Mouse (Mus musculus): ENCODE measurements around the gene Jazf1. TPM values are rescaled to one million over a fixed set of nuclear protein-coding genes. Genes with fewer than 3 reads are reported as not detected.

The Jazf1 gene
- polyA plus RNA-seq, 1 experiment, result 8.9 TPM

DNA sequence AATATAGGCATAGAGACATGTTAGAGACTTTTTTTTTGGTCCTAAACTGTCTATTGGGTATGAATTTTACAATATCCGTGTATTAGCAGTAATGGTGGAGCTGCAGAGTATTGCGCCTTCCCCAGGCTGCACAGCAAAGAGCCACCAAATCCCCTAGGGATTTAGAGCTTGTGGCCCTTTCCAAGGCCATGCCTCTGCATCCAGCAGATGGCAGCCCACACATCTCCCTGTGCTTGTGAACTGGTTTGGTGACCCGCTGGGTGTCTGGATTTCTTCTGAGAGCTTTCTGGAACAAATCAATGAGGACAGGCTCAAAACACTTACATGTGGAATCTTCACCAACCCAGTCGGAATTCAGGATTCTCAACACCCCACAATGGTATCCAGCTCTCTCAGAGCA lies 225.4 kb downstream of the Jazf1 start:
- no peak overlapping the region for H3K4me3 ChIP-seq (ENCODE audit: insufficient read depth, low read depth, low read length)
- no peak overlapping the region for H3K27ac ChIP-seq (replicated peaks; ENCODE audit: low read depth, low read length)
- peaks cover 2% of the 10 kb centered on the region; the same call in 1 of the 2 replicates for H3K4me1 ChIP-seq (ENCODE audit: control insufficient read depth, insufficient read depth, insufficient read length, low read length)

DNA sequence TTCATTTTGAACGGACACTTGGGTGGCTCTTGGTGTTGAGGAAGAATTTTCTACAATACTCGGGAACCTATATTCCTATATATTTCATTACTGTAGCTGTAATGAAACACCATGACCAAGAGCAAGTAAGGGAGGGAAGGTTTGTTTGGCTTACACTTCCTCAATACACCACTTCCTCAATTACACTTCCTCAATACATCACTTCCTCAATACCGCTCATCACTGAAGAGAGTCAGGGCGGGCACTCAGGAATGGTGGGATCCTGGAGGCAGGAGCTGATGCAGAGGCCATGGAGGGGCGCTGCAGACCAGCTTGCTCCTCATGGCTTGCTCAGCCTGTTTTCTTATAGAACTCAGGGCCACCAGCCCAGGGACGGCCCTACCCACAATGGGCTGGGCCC lies 225.8 kb downstream of the Jazf1 start:
- H3K27ac ChIP-seq (replicated peaks; ENCODE audit: low read depth, low read length), result no peak overlapping the region
- no peaks in the 10 kb centered on the region for H3K4me1 ChIP-seq (ENCODE audit: control insufficient read depth, insufficient read depth, insufficient read length, low read length)
- H3K4me3 ChIP-seq (ENCODE audit: insufficient read depth, low read depth, low read length), result no peak overlapping the region

DNA sequence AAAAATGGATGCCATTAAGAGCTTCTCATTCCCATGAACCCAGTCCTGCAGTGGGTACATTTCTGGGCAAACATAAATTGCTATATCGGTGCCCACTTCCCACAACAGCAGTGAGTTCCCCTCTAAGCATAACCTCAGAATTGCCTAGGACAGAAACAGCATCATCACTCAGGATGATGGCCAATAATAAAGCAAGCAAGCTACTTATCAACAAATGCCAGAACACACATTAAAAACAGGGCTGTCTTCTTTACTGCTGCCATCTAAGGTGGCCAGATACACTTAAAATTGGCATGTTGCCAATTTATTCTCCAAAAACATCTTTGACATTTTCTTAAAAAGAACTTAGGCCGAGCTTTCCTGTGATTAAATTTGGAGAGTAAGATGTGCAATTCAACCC lies 226.8 kb downstream of the Jazf1 start:
- Histone ChIP-seq H3K4me1 (ENCODE audit: control insufficient read depth, insufficient read depth, insufficient read length, low read length) (no peaks in the 10 kb centered on the region), H3K4me3 (ENCODE audit: insufficient read depth, low read depth, low read length) (no peak overlapping the region), H3K27ac (replicated peaks; ENCODE audit: low read depth, low read length) (no peak overlapping the region)

DNA sequence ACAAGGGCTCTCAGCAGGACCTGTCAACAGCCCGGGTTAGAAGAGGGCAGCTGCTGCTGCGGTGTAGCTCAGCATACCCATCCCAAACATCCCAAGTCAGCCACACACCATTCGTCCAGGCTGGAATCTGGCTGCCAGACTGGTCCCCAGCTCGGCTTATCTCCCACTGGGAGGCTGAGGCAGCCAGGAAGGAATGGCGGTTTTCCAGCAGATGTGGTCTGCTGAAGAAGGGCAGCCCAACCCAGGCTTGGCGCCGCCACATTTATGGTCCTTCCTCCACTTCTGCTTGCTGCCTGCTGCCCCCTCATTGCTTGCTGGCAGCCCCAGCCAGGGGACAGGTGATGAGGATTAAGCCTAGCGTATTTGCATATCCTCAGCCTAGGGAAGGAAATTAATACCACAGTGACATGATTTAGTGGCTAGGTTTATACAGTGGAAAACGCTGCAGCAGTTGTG lies 227.8 kb downstream of the Jazf1 start:
- H3K27ac ChIP-seq (replicated peaks; ENCODE audit: low read depth, low read length), result no peak overlapping the region
- H3K4me3 ChIP-seq (ENCODE audit: insufficient read depth, low read depth, low read length), result no peak overlapping the region
- H3K4me1 ChIP-seq (ENCODE audit: control insufficient read depth, insufficient read depth, insufficient read length, low read length), result no peaks in the 10 kb centered on the region

DNA sequence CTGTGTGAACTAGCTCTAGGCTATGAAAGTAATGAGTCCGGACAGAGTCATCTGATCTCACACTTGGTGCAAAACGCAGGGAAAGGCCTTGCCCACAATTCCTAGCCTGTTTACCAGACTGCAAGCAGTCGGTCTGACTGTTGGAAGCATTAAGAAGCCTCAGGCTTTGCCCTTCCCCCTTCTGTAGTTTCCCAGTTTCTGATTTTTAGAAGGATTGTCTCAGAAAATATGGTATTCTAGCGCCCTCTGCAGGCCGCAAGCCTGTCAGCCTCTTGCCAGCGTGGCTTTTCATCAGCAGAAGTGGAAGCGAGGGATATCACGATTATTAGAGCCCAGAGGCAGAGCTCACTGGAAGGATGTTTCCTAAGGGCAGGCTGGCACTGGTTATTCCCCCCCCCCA lies 229.7 kb downstream of the Jazf1 start:
- H3K4me3 ChIP-seq (ENCODE audit: insufficient read depth, low read depth, low read length), result no peak overlapping the region
- H3K27ac ChIP-seq (replicated peaks; ENCODE audit: low read depth, low read length), result no peak overlapping the region
- H3K4me1 ChIP-seq (ENCODE audit: control insufficient read depth, insufficient read depth, insufficient read length, low read length), result no peaks in the 10 kb centered on the region

DNA sequence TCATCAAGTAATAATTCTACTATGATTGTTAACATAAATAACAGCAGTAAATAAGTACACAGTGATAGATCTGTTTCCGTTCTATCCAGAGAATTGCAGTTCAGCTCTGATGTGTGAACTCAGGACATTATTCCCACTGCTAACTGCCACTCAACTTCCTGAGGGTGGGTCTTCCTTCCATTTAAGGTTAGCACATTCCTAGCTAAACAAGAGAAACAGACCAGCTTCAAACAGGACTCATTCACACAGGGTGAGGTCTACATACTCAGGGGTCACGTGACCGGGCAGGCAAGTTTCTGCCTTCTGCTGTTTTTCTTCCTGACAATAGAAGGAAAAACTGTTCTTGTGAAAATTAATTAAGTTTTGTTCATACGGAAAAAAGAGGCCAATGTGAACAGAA lies 230.6 kb downstream of the Jazf1 start:
- no peaks in the 10 kb centered on the region for H3K4me1 ChIP-seq (ENCODE audit: control insufficient read depth, insufficient read depth, insufficient read length, low read length)
- no peak overlapping the region for H3K4me3 ChIP-seq (ENCODE audit: insufficient read depth, low read depth, low read length)
- H3K27ac ChIP-seq (replicated peaks; ENCODE audit: low read depth, low read length), result no peak overlapping the region

DNA sequence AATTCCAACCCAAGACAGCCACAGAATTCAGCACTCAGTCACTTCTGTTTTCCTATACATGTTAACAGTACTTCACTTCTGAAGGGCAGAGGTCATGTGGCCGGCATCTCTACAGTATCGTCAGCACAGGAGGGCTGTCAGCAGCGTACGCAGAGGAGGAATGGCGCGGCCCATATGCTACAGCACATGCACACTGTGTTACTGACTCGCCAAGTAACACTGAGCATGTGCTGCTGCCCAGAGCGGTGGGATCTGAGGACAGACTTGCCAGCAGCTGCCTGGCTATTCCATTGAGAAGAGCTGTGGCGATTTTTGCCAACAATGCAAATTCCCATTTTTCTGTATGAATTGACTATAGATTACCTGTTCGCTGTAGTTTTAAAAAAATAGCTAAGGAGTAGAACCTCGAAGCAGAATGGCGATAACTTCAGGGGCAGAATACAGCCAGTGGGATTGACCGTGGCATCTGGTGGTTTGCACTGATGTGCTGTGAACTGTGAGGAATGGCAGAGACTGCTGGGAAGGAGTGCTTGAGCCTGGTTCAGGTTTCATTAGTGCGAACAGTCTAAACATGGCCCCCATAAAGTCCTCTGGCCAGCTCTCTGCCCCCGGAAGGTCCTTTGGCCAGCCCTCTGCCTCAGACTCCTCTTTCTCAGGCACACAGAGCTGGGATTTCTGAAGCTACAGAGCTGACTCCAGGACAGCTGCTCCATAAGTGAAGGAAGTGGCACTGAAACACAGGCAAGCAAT lies 232.1 kb downstream of the Jazf1 start:
- H3K27ac ChIP-seq (replicated peaks; ENCODE audit: low read depth, low read length), result no peak overlapping the region
- no peaks in the 10 kb centered on the region for H3K4me1 ChIP-seq (ENCODE audit: control insufficient read depth, insufficient read depth, insufficient read length, low read length)
- no peak overlapping the region for H3K4me3 ChIP-seq (ENCODE audit: insufficient read depth, low read depth, low read length)

DNA sequence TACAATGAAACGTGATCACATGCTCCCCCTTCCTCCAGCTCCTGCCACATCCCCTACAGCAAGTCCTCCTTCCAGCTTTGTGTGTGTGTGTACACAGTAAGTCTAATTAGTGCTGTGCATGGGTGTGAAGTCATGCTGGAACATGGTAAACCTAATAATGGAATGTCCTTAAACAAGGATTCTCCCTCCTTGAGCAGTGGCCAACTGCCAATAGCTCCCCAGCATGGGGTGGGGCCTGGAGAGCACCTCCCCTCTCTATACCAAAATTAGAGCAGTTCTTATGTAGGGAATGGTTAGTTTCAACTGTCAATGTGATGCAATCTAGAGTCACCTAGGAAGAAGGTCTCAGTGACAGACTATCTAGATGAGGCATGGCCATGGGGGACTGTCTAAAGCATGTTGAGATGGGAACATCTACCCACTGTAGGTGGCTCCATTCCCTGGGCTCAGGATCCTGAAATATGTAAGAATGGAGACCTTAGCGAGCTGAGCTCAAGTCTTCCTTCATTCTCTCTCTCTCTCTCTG lies 240.6 kb downstream of the Jazf1 start:
- Histone ChIP-seq H3K27ac (replicated peaks; ENCODE audit: low read depth, low read length) (no peak overlapping the region), H3K4me1 (ENCODE audit: control insufficient read depth, insufficient read depth, insufficient read length, low read length) (peaks cover 2% of the 10 kb centered on the region; the same call in 1 of the 2 replicates), H3K4me3 (ENCODE audit: insufficient read depth, low read depth, low read length) (no peak overlapping the region)

DNA sequence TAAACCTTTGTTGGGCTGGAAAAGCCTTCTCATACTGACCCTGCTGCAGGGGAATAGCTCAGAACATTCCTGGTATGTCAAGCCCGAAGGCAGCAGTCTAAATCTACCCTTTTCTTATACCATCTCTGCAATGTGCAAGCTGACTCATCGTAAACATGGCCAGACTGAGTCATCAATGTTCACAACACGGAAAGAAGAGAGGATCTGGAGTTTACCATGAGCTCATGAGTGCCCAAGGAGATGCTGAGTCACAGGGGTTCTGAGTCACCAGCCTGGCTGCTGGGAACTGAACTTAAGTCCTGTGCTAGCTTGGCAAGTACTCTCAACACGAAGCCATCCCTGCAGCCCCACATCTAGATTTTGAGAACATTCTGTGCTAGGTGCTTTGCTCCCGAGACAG lies 242.9 kb downstream of the Jazf1 start:
- H3K4me1 ChIP-seq (ENCODE audit: control insufficient read depth, insufficient read depth, insufficient read length, low read length), result peaks cover 2% of the 10 kb centered on the region; the same call in 1 of the 2 replicates
- H3K27ac ChIP-seq (replicated peaks; ENCODE audit: low read depth, low read length), result no peak overlapping the region
- no peak overlapping the region for H3K4me3 ChIP-seq (ENCODE audit: insufficient read depth, low read depth, low read length)

DNA sequence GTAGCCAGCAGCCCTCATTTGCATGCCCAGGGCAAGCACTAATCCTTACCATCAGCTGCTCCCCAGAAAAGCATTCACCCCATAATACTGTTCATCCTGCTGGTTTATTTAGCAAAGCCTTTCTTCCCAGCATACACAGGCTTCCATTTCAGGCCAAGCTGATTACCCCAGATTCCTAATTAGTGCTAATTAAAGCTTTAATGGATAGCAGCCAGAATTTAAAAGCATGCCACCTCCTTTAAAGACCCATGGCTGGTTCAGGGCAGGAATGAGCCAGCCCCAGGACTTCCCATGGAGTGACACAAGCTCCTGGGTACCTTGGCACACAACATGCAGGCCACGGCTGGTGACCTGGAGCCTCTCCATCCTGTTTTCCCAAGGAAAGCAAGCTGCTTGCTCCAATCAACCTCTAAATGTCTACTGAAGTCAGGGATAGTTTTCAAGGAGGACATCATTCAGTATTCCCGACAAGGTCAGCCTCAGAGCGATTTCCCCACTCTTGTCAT lies 243.4 kb downstream of the Jazf1 start:
- no peak overlapping the region for H3K4me3 ChIP-seq (ENCODE audit: insufficient read depth, low read depth, low read length)
- H3K27ac ChIP-seq (replicated peaks; ENCODE audit: low read depth, low read length), result no peak overlapping the region
- peaks cover 2% of the 10 kb centered on the region; the same call in 1 of the 2 replicates for H3K4me1 ChIP-seq (ENCODE audit: control insufficient read depth, insufficient read depth, insufficient read length, low read length)

DNA sequence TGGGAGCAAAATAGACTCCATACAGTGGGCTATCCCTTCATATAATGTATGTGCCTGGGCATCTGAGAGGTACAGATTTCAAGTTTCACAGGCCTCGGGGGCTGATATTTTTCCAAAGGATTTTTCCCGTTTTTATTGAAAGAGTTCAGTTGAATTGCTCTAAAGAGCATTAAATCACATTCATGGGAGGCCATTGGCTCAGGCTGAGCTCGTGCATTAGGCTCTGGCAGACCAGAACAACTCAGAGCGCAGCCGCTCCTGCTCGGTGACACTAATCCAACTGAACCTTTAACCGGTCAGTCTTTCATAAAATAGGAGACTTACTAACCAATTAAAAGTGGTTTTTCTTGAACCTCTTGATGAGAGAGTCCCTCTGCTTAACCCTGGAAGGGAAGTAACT lies 245.4 kb downstream of the Jazf1 start:
- Histone ChIP-seq H3K4me3 (ENCODE audit: insufficient read depth, low read depth, low read length) (no peak overlapping the region), H3K27ac (replicated peaks; ENCODE audit: low read depth, low read length) (no peak overlapping the region), H3K4me1 (ENCODE audit: control insufficient read depth, insufficient read depth, insufficient read length, low read length) (peaks cover 2% of the 10 kb centered on the region; the same call in 1 of the 2 replicates)

DNA sequence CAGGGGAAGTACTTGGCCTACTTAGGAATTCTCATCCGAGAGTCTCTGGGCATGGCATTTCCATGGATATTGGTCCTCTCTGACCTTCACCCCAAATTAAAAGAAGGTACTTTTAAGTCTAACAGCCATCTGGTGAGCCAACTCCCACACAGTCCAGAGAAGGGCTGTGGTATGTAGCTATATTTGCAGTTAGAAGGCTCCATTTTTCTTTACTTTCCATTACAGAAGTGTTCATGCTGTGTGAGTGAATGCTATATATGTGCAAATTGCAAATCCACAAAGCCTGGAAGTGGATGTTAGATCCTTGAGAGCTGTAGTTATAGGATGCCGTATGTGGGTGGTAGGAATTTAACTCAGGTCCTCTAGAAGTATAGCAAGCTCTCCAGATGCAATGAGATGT lies 245.8 kb downstream of the Jazf1 start:
- Histone ChIP-seq H3K4me1 (ENCODE audit: control insufficient read depth, insufficient read depth, insufficient read length, low read length) (peaks cover 2% of the 10 kb centered on the region; the same call in 1 of the 2 replicates), H3K27ac (replicated peaks; ENCODE audit: low read depth, low read length) (no peak overlapping the region), H3K4me3 (ENCODE audit: insufficient read depth, low read depth, low read length) (no peak overlapping the region)

DNA sequence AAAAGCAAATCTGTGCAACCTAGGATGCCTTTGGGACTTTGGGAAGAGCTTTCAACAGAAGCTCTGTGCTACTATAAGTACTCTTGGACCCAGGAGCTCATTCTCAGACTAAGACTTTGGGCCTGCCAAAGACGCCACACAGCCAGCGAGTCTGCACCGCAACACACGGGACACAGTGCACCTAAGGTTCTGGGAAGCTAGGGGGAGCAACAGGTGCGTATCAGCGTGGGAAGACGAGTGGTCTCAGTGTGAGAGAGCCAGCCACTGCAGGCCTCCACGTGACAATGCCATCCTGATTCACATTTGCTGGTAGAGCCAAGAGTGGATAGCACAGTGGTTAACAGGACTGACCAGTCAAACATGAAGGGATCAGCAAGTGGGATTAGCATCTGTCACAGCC lies 249.1 kb downstream of the Jazf1 start:
- Histone ChIP-seq H3K4me1 (ENCODE audit: control insufficient read depth, insufficient read depth, insufficient read length, low read length) (peaks cover 4% of the 10 kb centered on the region), H3K27ac (replicated peaks; ENCODE audit: low read depth, low read length) (no peak overlapping the region), H3K4me3 (ENCODE audit: insufficient read depth, low read depth, low read length) (no peak overlapping the region)

DNA sequence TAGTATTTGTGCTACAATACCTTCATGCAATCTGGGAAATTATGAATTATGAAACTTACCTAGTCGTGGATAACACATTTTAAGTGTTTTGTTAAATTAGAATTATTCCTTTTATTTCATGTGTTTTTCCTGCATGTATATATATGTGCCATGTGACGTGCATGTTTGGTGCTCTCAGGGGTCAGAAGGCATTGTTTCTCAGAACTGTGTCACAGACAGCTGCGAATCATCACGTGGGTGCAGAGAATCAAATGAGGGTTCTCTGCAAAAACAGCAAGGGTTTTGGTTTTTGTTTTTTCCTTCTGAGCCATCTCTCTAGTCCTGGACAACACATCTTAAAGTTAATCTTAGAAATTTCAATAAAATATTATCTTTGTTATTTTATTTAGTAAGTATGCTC lies 250.4 kb downstream of the Jazf1 start:
- Histone ChIP-seq H3K4me1 (ENCODE audit: control insufficient read depth, insufficient read depth, insufficient read length, low read length) (peaks cover 4% of the 10 kb centered on the region), H3K4me3 (ENCODE audit: insufficient read depth, low read depth, low read length) (no peak overlapping the region), H3K27ac (replicated peaks; ENCODE audit: low read depth, low read length) (no peak overlapping the region)

DNA sequence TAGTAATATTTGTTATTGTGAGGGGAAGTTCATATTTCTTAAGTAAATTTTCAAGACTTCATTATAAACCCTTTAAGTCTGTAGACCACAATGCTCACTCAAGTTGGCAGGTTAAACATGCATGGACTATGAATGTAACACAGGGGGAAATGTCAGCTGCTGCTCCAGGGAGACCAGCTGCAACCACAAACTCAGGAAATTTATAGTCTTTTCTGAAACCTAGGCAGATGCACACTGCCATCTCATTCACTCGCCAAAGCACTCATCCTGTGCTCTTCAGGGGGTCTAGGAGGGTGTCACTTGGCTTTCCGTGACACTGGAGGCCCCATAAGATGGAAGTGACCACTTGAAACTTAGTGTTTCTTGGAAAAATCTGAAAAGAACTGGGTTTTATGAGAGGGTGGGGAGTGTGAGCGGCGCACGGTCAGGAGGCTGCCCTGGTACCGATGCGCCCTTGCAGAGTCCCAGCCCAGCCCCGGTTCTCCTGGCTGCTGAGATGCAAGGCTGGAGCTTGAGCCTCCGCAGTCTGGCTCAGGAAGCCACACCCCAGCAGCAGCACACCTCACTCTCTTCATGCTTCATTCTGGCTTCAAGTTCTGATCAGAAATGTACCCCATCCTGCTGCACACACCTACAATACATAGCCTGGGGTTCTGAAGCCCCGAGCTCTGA lies 251.1 kb downstream of the Jazf1 start:
- Histone ChIP-seq H3K27ac (replicated peaks; ENCODE audit: low read depth, low read length) (no peak overlapping the region), H3K4me3 (ENCODE audit: insufficient read depth, low read depth, low read length) (no peak overlapping the region), H3K4me1 (ENCODE audit: control insufficient read depth, insufficient read depth, insufficient read length, low read length) (peaks cover 4% of the 10 kb centered on the region)
